Mouse (Mus musculus): ENCODE data around the gene Rab6b.

DNA sequence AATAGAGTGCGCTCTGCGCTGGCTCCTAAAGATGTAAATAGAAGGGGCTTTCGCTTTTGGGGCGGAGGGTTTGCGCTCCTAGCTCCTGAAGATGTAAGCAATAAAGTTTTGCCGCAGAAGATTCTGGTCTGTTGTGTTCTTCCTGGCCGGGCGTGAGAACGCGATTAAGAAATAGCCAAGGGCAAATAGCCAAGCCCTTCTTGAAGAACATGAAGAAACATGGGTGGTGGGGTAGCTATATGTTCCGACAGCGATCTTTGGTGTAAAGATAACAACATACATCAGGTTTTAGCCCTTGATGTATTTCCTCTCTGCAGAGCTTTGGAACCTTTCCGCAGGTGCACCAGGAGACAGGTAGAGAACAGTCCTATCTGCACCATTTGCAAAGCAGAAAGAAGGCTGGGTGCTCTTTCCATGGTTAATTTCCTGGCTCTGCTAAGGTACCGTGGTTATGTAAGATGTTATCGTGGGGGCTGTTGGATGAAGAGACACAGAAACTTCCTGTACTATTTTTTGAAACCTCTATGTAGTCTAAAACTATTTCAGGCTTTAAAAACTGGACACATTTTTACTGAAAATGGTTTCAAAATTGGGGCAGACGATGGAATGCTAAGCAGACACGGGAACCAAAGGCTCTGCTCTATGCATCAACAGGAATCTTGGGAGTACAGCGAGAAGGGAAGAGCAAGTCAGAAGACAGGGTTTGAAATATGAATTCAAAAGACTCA lies 2.5 kb upstream of the Rab6b start:
- TF ChIP-seq CTCF (conservative IDR thresholded peaks at IDR 0.05; ENCODE audit: low read length): no peak
- no peak for TF ChIP-seq POU5F1 (IDR thresholded peaks at IDR 0.05; ENCODE audit: borderline replicate concordance, low read length)
- no peak for TF ChIP-seq NANOG (IDR thresholded peaks at IDR 0.05; ENCODE audit: borderline replicate concordance, low read length)
